Mouse (Mus musculus) forebrain, embryonic 13.5 days (tissue): Measurements from ENCODE around the gene Glis3. TPM values are rescaled to one million over a fixed set of nuclear protein-coding genes. Genes with fewer than 3 reads are reported as not detected.

Source experiments
- ATAC-seq: fragments of 200-750 bp; cut with Nextera tagmentation; 2 replicates; pipeline ENCODE4 v1.8.0; 2017
- H3K27ac ChIP-seq: fragments of 300-500 bp; sonication (generic); 2 replicates; pipeline ENCODE4 v1.5.1; 2015; ENCODE audit warnings: inconsistent platforms, mild to moderate bottlenecking, moderate library complexity
- H3K27me3 ChIP-seq: fragments of 300-500 bp; sonication (generic); 2 replicates; pipeline ENCODE4 v1.6.1; 2015; ENCODE audit warnings: mild to moderate bottlenecking, inconsistent platforms
- H3K36me3 ChIP-seq: fragments of 300-500 bp; sonication (generic); 2 replicates; pipeline ENCODE4 v1.6.1; 2015; ENCODE audit warnings: mild to moderate bottlenecking, inconsistent platforms; ENCODE audit not compliant: poor library complexity, severe bottlenecking
- H3K4me1 ChIP-seq: fragments of 300-500 bp; sonication (generic); 2 replicates; pipeline ENCODE4 v1.6.1; 2015; ENCODE audit warnings: inconsistent platforms
- H3K4me2 ChIP-seq: fragments of 300-500 bp; sonication (generic); 2 replicates; pipeline ENCODE4 v1.6.1; 2015; ENCODE audit warnings: inconsistent platforms, mild to moderate bottlenecking, moderate library complexity
- H3K4me3 ChIP-seq: fragments of 300-500 bp; sonication (generic); 2 replicates; pipeline ENCODE4 v1.5.1; 2015; ENCODE audit warnings: mild to moderate bottlenecking, inconsistent platforms
- H3K9ac ChIP-seq: fragments of 300-500 bp; sonication (generic); 2 replicates; pipeline ENCODE4 v1.6.1; 2015; ENCODE audit warnings: mild to moderate bottlenecking, inconsistent platforms
- H3K9me3 ChIP-seq: fragments of 300-500 bp; sonication (generic); replicated peaks from 2 replicates; pipeline ENCODE4 v1.6.1; 2016; ENCODE audit warnings: inconsistent platforms
- WGBS: fragments of 180-500 bp; shearing (Covaris S2); methylation state at CpG from one replicate; pipeline ENCODE4 v1.1.7; 2015; 5-methylcytosine and 5-hydroxymethylcytosine counted together
- polyA plus RNA-seq: library from polyadenylated mRNA; unstranded; fragments of >200 nt; fragmentation: Nextera tagmentation; extraction: Ambion mirVana; gene quantifications from 2 replicates; pipeline ENCODE4 v1.2.1, GENCODE M21; 2015

Glis3 gene
- polyA plus RNA-seq, 1 experiment from 2014 or later = 1.3 TPM

- Histone ChIP-seq H3K4me1 (no peaks in the 10 kb centered on the region), H3K27me3 (no peaks in the 10 kb centered on the region), H3K9me3 (no peaks in the 10 kb centered on the region), H3K36me3 (no peaks in the 10 kb centered on the region), H3K4me3 (no peak overlapping the region), H3K27ac (no peak overlapping the region), H3K4me2 (no peak overlapping the region), H3K9ac (no peak overlapping the region)
- 80% methylated on average over 4 of the region's 4 CpGs for WGBS
- ATAC-seq = no peak
Observed at GRCm38 (mm10) chr19:28238073-28238472, 441.8 kb downstream of the Glis3 start.

- no peaks in the 10 kb centered on the region for H3K27me3 ChIP-seq
- no peak for ATAC-seq
- WGBS = 100% methylated on average over 2 of the region's 2 CpGs
- H3K9me3 ChIP-seq = no peaks in the 10 kb centered on the region
- H3K27ac ChIP-seq = no peak overlapping the region
- H3K4me3 ChIP-seq = no peak overlapping the region
- no peaks in the 10 kb centered on the region for H3K4me1 ChIP-seq
- no peaks in the 10 kb centered on the region for H3K36me3 ChIP-seq
- H3K4me2 ChIP-seq = no peak overlapping the region
- H3K9ac ChIP-seq = no peak overlapping the region
Observed at GRCm38 (mm10) chr19:28237621-28238020, 442.3 kb downstream of the Glis3 start.

- no peak overlapping the region for H3K27ac ChIP-seq
- WGBS = 80% methylated on average over 5 of the region's 5 CpGs
- H3K9ac ChIP-seq = no peak overlapping the region
- H3K4me2 ChIP-seq = no peak overlapping the region
- no peaks in the 10 kb centered on the region for H3K36me3 ChIP-seq
- H3K4me3 ChIP-seq = no peak overlapping the region
- H3K27me3 ChIP-seq = no peaks in the 10 kb centered on the region
- H3K9me3 ChIP-seq = no peaks in the 10 kb centered on the region
- no peak for ATAC-seq
- H3K4me1 ChIP-seq = no peaks in the 10 kb centered on the region
Observed at GRCm38 (mm10) chr19:28235571-28235970, 444.3 kb downstream of the Glis3 start.

- Histone ChIP-seq H3K9ac (no peak overlapping the region), H3K27me3 (no peaks in the 10 kb centered on the region), H3K9me3 (no peaks in the 10 kb centered on the region), H3K36me3 (no peaks in the 10 kb centered on the region), H3K4me2 (no peak overlapping the region), H3K27ac (no peak overlapping the region), H3K4me3 (no peak overlapping the region), H3K4me1 (no peaks in the 10 kb centered on the region)
- peak; percentile 74 for ATAC-seq
- 54% methylated on average over 9 of the region's 9 CpGs for WGBS
Observed at GRCm38 (mm10) chr19:28235096-28235495, 444.8 kb downstream of the Glis3 start.

DNA sequence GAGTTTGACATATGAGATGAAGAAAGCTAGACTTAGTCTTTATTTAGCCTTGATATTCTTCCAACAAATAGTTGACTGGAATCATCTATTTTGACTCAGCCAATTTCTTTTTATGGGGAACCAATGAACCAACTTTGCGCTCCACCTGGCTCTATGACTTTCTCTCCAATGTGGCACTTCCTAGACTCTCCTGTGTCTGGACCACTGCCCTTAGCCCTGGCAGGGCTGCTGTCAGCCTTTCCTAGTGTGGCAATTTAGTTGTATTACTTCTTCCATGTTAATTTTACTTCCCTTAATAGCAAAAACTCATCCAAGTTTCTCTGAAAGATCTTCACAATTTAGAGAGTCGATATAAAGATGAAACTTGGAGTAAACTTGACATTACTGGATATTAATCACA, 445.2 kb downstream of the Glis3 start:
- Histone ChIP-seq H3K27me3 (no peaks in the 10 kb centered on the region), H3K4me2 (no peak overlapping the region), H3K36me3 (no peaks in the 10 kb centered on the region), H3K9me3 (no peaks in the 10 kb centered on the region), H3K9ac (no peak overlapping the region), H3K27ac (0 out of 2 replicates have a peak overlapping the region, but pooled peaks have one; percentile 5), H3K4me3 (no peak overlapping the region), H3K4me1 (no peaks in the 10 kb centered on the region)
- 97% methylated on average over 2 of the region's 2 CpGs for WGBS
- ATAC-seq = no peak

- 0 out of 2 replicates have a peak, but pooled peaks cover 4% of the 10 kb centered on the region for H3K4me1 ChIP-seq
- no peak overlapping the region for H3K27ac ChIP-seq
- H3K4me3 ChIP-seq = no peak overlapping the region
- H3K4me2 ChIP-seq = no peak overlapping the region
- WGBS = 76% methylated on average over 3 of the region's 3 CpGs
- no peaks in the 10 kb centered on the region for H3K9me3 ChIP-seq
- no peak for ATAC-seq
- no peak overlapping the region for H3K9ac ChIP-seq
- H3K27me3 ChIP-seq = no peaks in the 10 kb centered on the region
- H3K36me3 ChIP-seq = no peaks in the 10 kb centered on the region
Observed at GRCm38 (mm10) chr19:28231511-28231910, 448.4 kb downstream of the Glis3 start.

DNA sequence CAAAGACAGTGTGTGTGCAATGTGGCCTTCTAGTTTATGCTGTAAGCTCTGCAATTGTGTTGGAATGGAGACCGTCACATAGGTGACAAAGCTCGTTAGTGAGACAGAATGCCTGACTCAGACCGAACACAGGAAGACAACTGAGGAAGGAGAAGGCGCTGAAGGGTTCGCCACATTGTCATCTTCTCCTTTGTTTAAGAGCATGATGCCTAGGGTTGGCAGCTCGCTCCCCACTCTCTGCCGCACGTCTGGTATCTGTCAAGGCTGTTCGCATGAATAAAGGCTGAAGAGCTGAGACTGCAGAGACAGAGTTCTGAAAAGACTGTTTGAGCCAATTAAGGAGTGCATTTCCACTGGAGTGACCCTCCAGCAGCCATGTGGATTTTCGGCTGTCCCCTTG, 452.4 kb downstream of the Glis3 start:
- no peak overlapping the region for H3K4me3 ChIP-seq
- no peaks in the 10 kb centered on the region for H3K9me3 ChIP-seq
- H3K36me3 ChIP-seq = no peaks in the 10 kb centered on the region
- no peak for ATAC-seq
- H3K9ac ChIP-seq = no peak overlapping the region
- H3K4me1 ChIP-seq = 0 out of 2 replicates have a peak, but pooled peaks cover 4% of the 10 kb centered on the region
- H3K27me3 ChIP-seq = no peaks in the 10 kb centered on the region
- H3K4me2 ChIP-seq = no peak overlapping the region
- WGBS = 36% methylated on average over 10 of the region's 10 CpGs
- H3K27ac ChIP-seq = no peak overlapping the region

DNA sequence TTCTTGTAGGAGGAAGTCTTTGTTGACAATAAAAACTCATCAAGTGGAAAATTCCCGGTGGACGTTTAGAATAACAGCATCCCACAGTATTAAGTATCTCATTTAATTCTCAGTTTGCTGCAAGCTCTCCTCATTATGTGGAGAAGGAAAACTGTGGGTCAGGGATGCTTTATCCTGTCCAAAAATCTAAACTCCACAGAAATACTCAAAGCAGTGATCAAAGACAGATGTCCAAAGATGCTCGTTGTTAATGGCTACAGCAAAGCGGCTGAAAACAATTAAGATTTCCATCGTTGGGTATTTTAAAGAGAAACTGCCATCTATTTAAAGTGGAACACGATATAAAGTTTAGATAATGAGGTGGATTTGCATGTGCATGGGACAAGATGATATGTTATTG, 454.2 kb downstream of the Glis3 start:
- 0 out of 2 replicates have a peak, but pooled peaks cover 4% of the 10 kb centered on the region for H3K4me1 ChIP-seq
- WGBS = 70% methylated on average over 6 of the region's 6 CpGs
- 0 out of 2 replicates have a peak, but pooled peaks cover 3% of the 10 kb centered on the region for H3K9me3 ChIP-seq
- no peaks in the 10 kb centered on the region for H3K27me3 ChIP-seq
- no peak overlapping the region for H3K4me2 ChIP-seq
- H3K27ac ChIP-seq = no peak overlapping the region
- no peak overlapping the region for H3K4me3 ChIP-seq
- no peak overlapping the region for H3K9ac ChIP-seq
- H3K36me3 ChIP-seq = no peaks in the 10 kb centered on the region
- ATAC-seq = no peak

- 96% methylated on average over 4 of the region's 4 CpGs for WGBS
- Histone ChIP-seq H3K9ac (no peak overlapping the region), H3K4me3 (no peak overlapping the region), H3K27ac (no peak overlapping the region), H3K27me3 (no peaks in the 10 kb centered on the region), H3K4me2 (no peak overlapping the region), H3K9me3 (peaks cover 3% of the 10 kb centered on the region), H3K4me1 (no peaks in the 10 kb centered on the region), H3K36me3 (no peaks in the 10 kb centered on the region)
- no peak for ATAC-seq
Observed at GRCm38 (mm10) chr19:28211630-28212029, 468.2 kb downstream of the Glis3 start.

Other genes starting within 250 kb of the Glis3 start
- 10.1 and 10.7 TPM in 2 replicates for gene Slc1a1, start 155.0 kb upstream of the Glis3 start, polyA plus RNA-seq